Mouse (Mus musculus) CD4-positive, CD25-positive, alpha-beta regulatory T cell (primary cell): ENCODE data around the gene Mfsd4b2. TPM values are rescaled to one million over a fixed set of nuclear protein-coding genes. Genes with fewer than 3 reads are reported as not detected.

Source experiments
- polyA plus RNA-seq: library from polyadenylated mRNA; unstranded; fragments of 100-300 nt; shearing (Covaris generic); gene quantifications from one replicate; pipeline ENCODE4 v1.2.1, GENCODE M21; 2017

Gene Mfsd4b2
- polyA plus RNA-seq = not detected

GRCm38 (mm10) chr10:39926616-39927139, at the start of gene Mfsd4b2:
TSS of gene Mfsd4b2 (minus strand) at chr10:39926923.

GRCm38 (mm10) chr10:39959761-39960440, 33.2 kb upstream of the Mfsd4b2 start, which contains the start of gene Mfsd4b3:
TSS of gene Mfsd4b3 (minus strand) at chr10:39960153.

GRCm38 (mm10) chr10:39898874-39899371, 27.8 kb downstream of the Mfsd4b2 start, which contains the start of gene Mfsd4b4:
TSS of gene Mfsd4b4 (minus strand) at chr10:39899238.

Other genes starting within 250 kb of the Mfsd4b2 start
- gene Rev3l, start 194.8 kb downstream of the Mfsd4b2 start, polyA plus RNA-seq = 18.7 TPM
- 5.2 TPM for gene Mfsd4b4, start 27.7 kb downstream of the Mfsd4b2 start, polyA plus RNA-seq
- gene Mfsd4b3, start 33.2 kb upstream of the Mfsd4b2 start, polyA plus RNA-seq = not detected
- gene Mfsd4b5, start 59.7 kb upstream of the Mfsd4b2 start, polyA plus RNA-seq = 0.28 TPM
- gene Mfsd4b1, start 98.3 kb upstream of the Mfsd4b2 start, polyA plus RNA-seq = not detected
- gene Slc16a10, start 215.3 kb upstream of the Mfsd4b2 start, polyA plus RNA-seq = 1.0 TPM